7 mouse cellular contexts compared by ENCODE assay signal in genomic region chr13:112464626-112465287, GRCm38 (mm10). TPM values are rescaled to one million over a fixed set of nuclear protein-coding genes. Genes with fewer than 3 reads are reported as not detected.
DNase-seq lines count a peak whose midpoint lies in the region; ATAC-seq and TF ChIP-seq lines count a peak whose summit lies in the region.

No protein-coding gene starts in this region.

- no peak for ATAC-seq in kidney, embryonic 14.5 days (ENCODE audit: low FRiP score, low TSS enrichment)

- no peaks in the 10 kb centered on the region for H3K27me3 ChIP-seq in E14TG2a.4 (ENCODE audit: insufficient read depth, low read length)
- no peaks in the 10 kb centered on the region for H3K27me3 ChIP-seq in kidney, embryonic 14.5 days (ENCODE audit: control insufficient read depth, insufficient read depth, low read length)
- H3K27me3 ChIP-seq in midbrain, embryonic 10.5 days (ENCODE audit: low read depth, poor library complexity, severe bottlenecking), result peaks cover 3% of the 10 kb centered on the region; the same call in 1 of the 2 replicates

- TF ChIP-seq CTCF in E14TG2a.4 (conservative IDR thresholded peaks at IDR 0.05; ENCODE audit: low read length), result no peak

- peak overlapping the region; percentile 89 for H3K9ac ChIP-seq in kidney, embryonic 14.5 days (ENCODE audit: low read depth, low read length)

- peak overlapping the region; percentile 58 for H3K4me2 ChIP-seq in kidney, embryonic 14.5 days (replicated peaks; ENCODE audit: low read depth, low read length)

- peak overlapping the region; percentile 94 for H3K4me3 ChIP-seq in E14TG2a.4 (replicated peaks; ENCODE audit: low read length)
- peak overlapping the region; percentile 76 for H3K4me3 ChIP-seq in kidney, embryonic 14.5 days (ENCODE audit: low read length)
- peak overlapping the region; percentile 89 for H3K4me3 ChIP-seq in midbrain, embryonic 10.5 days

- H3K9me3 ChIP-seq in E14TG2a.4 (ENCODE audit: low read length), result no peaks in the 10 kb centered on the region
- no peaks in the 10 kb centered on the region for H3K9me3 ChIP-seq in kidney, embryonic 14.5 days (ENCODE audit: control insufficient read depth, low read length)
- no peaks in the 10 kb centered on the region for H3K9me3 ChIP-seq in midbrain, embryonic 10.5 days (replicated peaks)

- H3K36me3 ChIP-seq in E14TG2a.4 (ENCODE audit: insufficient read depth, low read length), result peaks cover 23% of the 10 kb centered on the region
- H3K36me3 ChIP-seq in kidney, embryonic 14.5 days (ENCODE audit: control insufficient read depth, insufficient read depth, low read length), result no peaks in the 10 kb centered on the region
- H3K36me3 ChIP-seq in midbrain, embryonic 10.5 days, result no peaks in the 10 kb centered on the region

- H3K4me1 ChIP-seq in E14TG2a.4 (replicated peaks; ENCODE audit: low read depth, low read length), result peaks cover 77% of the 10 kb centered on the region
- peaks cover 7% of the 10 kb centered on the region; the same call in 1 of the 2 replicates for H3K4me1 ChIP-seq in kidney, embryonic 14.5 days (ENCODE audit: control insufficient read depth, insufficient read depth, low read length)
- peaks cover 21% of the 10 kb centered on the region for H3K4me1 ChIP-seq in midbrain, embryonic 10.5 days

- H3K27ac ChIP-seq in kidney, embryonic 14.5 days (ENCODE audit: low read depth, low read length), result peak overlapping the region; percentile 74; the same call in 1 of the 2 replicates
- H3K27ac ChIP-seq in midbrain, embryonic 10.5 days (replicated peaks), result peak overlapping the region; percentile 93

- 4% methylated on average over 18 of the region's 18 CpGs for WGBS in kidney, embryonic 14.5 days
- 9% methylated on average over 18 of the region's 18 CpGs for WGBS in midbrain, embryonic 10.5 days

- DNase-seq in adipocyte (ENCODE audit: low spot score), result peak; percentile 83
- DNase-seq in heart, adult 8-10 months (ENCODE audit: low spot score), result peak; percentile 42
- DNase-seq in midbrain, embryonic 10.5 days (ENCODE audit: low spot score), result peak; percentile 19
- DNase-seq in urinary bladder, adult 18-20 months (ENCODE audit: low spot score in 2 of 2), result no peak
- no peak for DNase-seq in left cerebral cortex, adult 11 months (ENCODE audit: low spot score)

RNA-seq across cellular contexts. Expression of gene Il6st, which starts 0.9 kb away (rescaled TPM):
- total RNA-seq in heart, adult 8-10 months (2022), result 100 to 1,000 TPM; 217 to 273 (median 230) TPM
- polyA plus RNA-seq in kidney, embryonic 14.5 days (2014; fragmentation: Nextera tagmentation; extraction: Ambion mirVana), result 12.4 and 31.8 TPM in 2 replicates
- polyA plus RNA-seq in midbrain, embryonic 10.5 days (2016; fragmentation: Nextera tagmentation; extraction: Ambion mirVana), result 21.6 and 28.4 TPM in 2 replicates

Comparison
In these comparisons a context has a peak if more than half of its experiments do, and no peak if none do; other contexts are left out.
1. DNase-seq: peak in adipocyte (single experiment), heart, adult 8-10 months (single experiment) and midbrain, embryonic 10.5 days (single experiment); none in urinary bladder, adult 18-20 months (0 of 2) and left cerebral cortex, adult 11 months (single experiment).
2. Peak in every context shown above with its lines, with median percentiles within 50 percentile points of each other: H3K4me3 ChIP-seq.